ENCODE assay signal across 17 mouse cellular contexts in the genomic region with DNA sequence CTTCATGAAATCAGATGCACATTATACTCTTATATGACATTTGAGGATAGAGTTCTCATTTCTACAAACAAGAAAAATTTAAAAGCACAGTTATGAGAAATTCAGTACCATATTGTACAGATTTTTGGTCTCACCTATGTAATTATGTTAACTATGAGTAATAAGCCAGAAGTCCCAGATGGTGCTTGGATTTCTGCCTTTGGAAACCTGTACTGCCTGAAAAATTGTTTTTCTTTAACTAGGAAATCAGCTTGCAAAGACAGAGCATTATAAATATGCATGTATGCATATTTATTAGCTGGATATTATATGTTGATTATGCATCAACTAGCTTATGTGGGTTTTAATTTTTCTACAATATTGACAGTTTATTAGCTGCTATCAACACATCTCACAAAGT. TPM values are rescaled to one million over a fixed set of nuclear protein-coding genes. Genes with fewer than 3 reads are reported as not detected.
DNase-seq lines count a peak whose midpoint lies in the region; ATAC-seq and TF ChIP-seq lines count a peak whose summit lies in the region.
"Had no signal": no experiment of that assay in that cellular context is flagged by ENCODE, and none has a peak within 500 bp of the region (broad histone marks: within the 10 kb centered on the region; RNA-seq: fewer than 3 reads in every experiment).

No protein-coding gene starts in this region.

- no peak for ATAC-seq in forebrain, embryonic 15.5 days (replicated peaks)
- ATAC-seq in forebrain, embryonic 12.5 days (ENCODE audit: low FRiP score) = no peak
- ATAC-seq: forebrain, postnatal 0 days; intestine, embryonic 16.5 days had no signal

- TF ChIP-seq CTCF in heart, adult 2 months (IDR thresholded peaks at IDR 0.05) = no peak

- no peaks in the 10 kb centered on the region for H3K9me3 ChIP-seq in forebrain, embryonic 15.5 days
- no peaks in the 10 kb centered on the region for H3K9me3 ChIP-seq in forebrain, embryonic 12.5 days
- H3K9me3 ChIP-seq: embryonic facial prominence, embryonic 12.5 days; heart, embryonic 13.5 days; hindbrain, embryonic 15.5 days had no signal

- TF ChIP-seq POLR2A in heart, adult 2 months (IDR thresholded peaks at IDR 0.05; ENCODE audit: insufficient read depth, low read depth, low read length) = no peak

- H3K27ac ChIP-seq in forebrain, embryonic 15.5 days (replicated peaks) = peak overlapping the region; percentile 52; the same call in 1 of the 2 replicates
- H3K27ac ChIP-seq in forebrain, embryonic 12.5 days = no peak overlapping the region
- H3K27ac ChIP-seq in heart, adult 2 months = no peak overlapping the region
- H3K27ac ChIP-seq: embryonic facial prominence, embryonic 12.5 days; heart, embryonic 13.5 days; hindbrain, embryonic 15.5 days had no signal

- DNase-seq in layer of hippocampus, adult 9-11 months = peak; percentile 19
- no peak for DNase-seq in layer of hippocampus, adult 9-10 months (ENCODE audit: low spot score)
- DNase-seq in cerebellum, adult 8-10 months = peak; percentile 48
- peak; percentile 35 to 53 for DNase-seq in cerebellum, postnatal 36 days
- DNase-seq in heart, adult 2 months = no peak
- no peak for DNase-seq in adrenal gland, adult 8-10 months
- DNase-seq: adrenal gland, postnatal 14 days; forebrain, postnatal 0 days; gastrocnemius, postnatal 14 days; heart, postnatal 36 days; kidney, adult 2 months had no signal

- H3K4me2 ChIP-seq in forebrain, embryonic 15.5 days (replicated peaks) = no peak overlapping the region
- H3K4me2 ChIP-seq in forebrain, embryonic 12.5 days = no peak overlapping the region
- H3K4me2 ChIP-seq: embryonic facial prominence, embryonic 12.5 days; heart, embryonic 13.5 days; hindbrain, embryonic 15.5 days had no signal

- no peak for TF ChIP-seq EP300 in heart, adult 2 months (IDR thresholded peaks at IDR 0.05; ENCODE audit: insufficient read depth, low read depth, low read length)

- no peaks in the 10 kb centered on the region for H3K36me3 ChIP-seq in forebrain, embryonic 15.5 days
- no peaks in the 10 kb centered on the region for H3K36me3 ChIP-seq in forebrain, embryonic 12.5 days (replicated peaks)
- no peaks in the 10 kb centered on the region for H3K36me3 ChIP-seq in heart, adult 2 months (ENCODE audit: control insufficient read depth, insufficient read depth, low read length)
- H3K36me3 ChIP-seq: embryonic facial prominence, embryonic 12.5 days; heart, embryonic 13.5 days; hindbrain, embryonic 15.5 days had no signal

- H3K79me2 ChIP-seq in heart, adult 2 months (replicated peaks; ENCODE audit: control insufficient read depth, insufficient read depth, low read length) = no peaks in the 10 kb centered on the region

- no peak overlapping the region for H3K9ac ChIP-seq in forebrain, embryonic 15.5 days (replicated peaks)
- H3K9ac ChIP-seq in forebrain, embryonic 12.5 days = no peak overlapping the region
- no peak overlapping the region for H3K9ac ChIP-seq in heart, adult 2 months (ENCODE audit: low read depth, low read length)
- H3K9ac ChIP-seq: embryonic facial prominence, embryonic 12.5 days; forebrain, postnatal 0 days; heart, embryonic 13.5 days; hindbrain, embryonic 15.5 days had no signal

- intact Hi-C loops in heart, adult 2 months (cut with DNase I) = no loop called here

- no peak overlapping the region for H3K4me3 ChIP-seq in forebrain, embryonic 15.5 days
- no peak overlapping the region for H3K4me3 ChIP-seq in forebrain, embryonic 12.5 days (replicated peaks)
- no peak overlapping the region for H3K4me3 ChIP-seq in heart, adult 2 months
- H3K4me3 ChIP-seq: embryonic facial prominence, embryonic 12.5 days; heart, embryonic 13.5 days; hindbrain, embryonic 15.5 days had no signal

- no peaks in the 10 kb centered on the region for H3K27me3 ChIP-seq in forebrain, embryonic 15.5 days
- no peaks in the 10 kb centered on the region for H3K27me3 ChIP-seq in forebrain, embryonic 12.5 days
- H3K27me3 ChIP-seq in heart, adult 2 months (ENCODE audit: control insufficient read depth, insufficient read depth, low read length) = no peaks in the 10 kb centered on the region
- H3K27me3 ChIP-seq: embryonic facial prominence, embryonic 12.5 days; heart, embryonic 13.5 days; hindbrain, embryonic 15.5 days had no signal

- H3K4me1 ChIP-seq in forebrain, embryonic 15.5 days = peaks cover 7% of the 10 kb centered on the region
- H3K4me1 ChIP-seq in forebrain, embryonic 12.5 days = no peaks in the 10 kb centered on the region
- H3K4me1 ChIP-seq in heart, adult 2 months (ENCODE audit: control insufficient read depth, insufficient read depth, low read length) = no peaks in the 10 kb centered on the region
- H3K4me1 ChIP-seq: embryonic facial prominence, embryonic 12.5 days; heart, embryonic 13.5 days; hindbrain, embryonic 15.5 days had no signal

RNA-seq across cellular contexts. Expression of a gene that starts 21.9 kb away (rescaled TPM):
- 13.4 and 15.0 TPM in 2 replicates for polyA plus RNA-seq in forebrain, embryonic 15.5 days (2015; fragmentation: Nextera tagmentation; extraction: Ambion mirVana)
- 2.8 and 2.9 TPM in 2 replicates for polyA plus RNA-seq in forebrain, embryonic 12.5 days (2016; fragmentation: Nextera tagmentation; extraction: Ambion mirVana)
- 1 to 10 TPM in 1 of 2 experiments, under 1 TPM in 1; 0.26 to 1.7 TPM for total RNA-seq in heart, adult 2 months (2021)
- 0.68 and 1.6 TPM in 2 replicates for polyA plus RNA-seq in heart, adult 2 months (2012; rRNA removed)
- total RNA-seq in adrenal gland, adult 8-10 months (2022) = 10 to 100 TPM in 3 of 4 experiments, 1 to 10 TPM in 1; 9.5 to 16.1 (median 12.4) TPM

Comparison
In these comparisons a context has a peak if more than half of its experiments do, and no peak if none do; other contexts are left out.
1. DNase-seq: peak in layer of hippocampus, adult 9-11 months (single experiment), cerebellum, adult 8-10 months (single experiment) and cerebellum, postnatal 36 days (2 of 2); none in layer of hippocampus, adult 9-10 months (single experiment), heart, adult 2 months (0 of 2) and adrenal gland, adult 8-10 months (single experiment).